Mouse (Mus musculus) midbrain, embryonic 11.5 days (tissue): ENCODE measurements around the gene Nt5c3. TPM values are rescaled to one million over a fixed set of nuclear protein-coding genes. Genes with fewer than 3 reads are reported as not detected.
A peak's percentile ranks its signal among the peaks of the same experiment; 100 is the strongest.

Experiments used
- ATAC-seq: fragments of 200-750 bp; cut with Nextera tagmentation; 2 replicates; pipeline ENCODE4 v1.8.0; 2017; ENCODE audit warnings: moderate TSS enrichment, moderate library complexity; ENCODE audit not compliant: low FRiP score
- DNase-seq: peaks from one replicate; pipeline ENCODE4 v3.0.0; 2015; ENCODE audit warnings: low spot score; ENCODE audit errors: missing footprints
- H3K27ac ChIP-seq: fragments of 300-500 bp; sonication (generic); 2 replicates; pipeline ENCODE4 v1.5.1; 2014; ENCODE audit warnings: low read depth, low read length
- H3K27me3 ChIP-seq: fragments of 300-500 bp; sonication (generic); 2 replicates; pipeline ENCODE4 v1.6.1; 2014; ENCODE audit warnings: mild to moderate bottlenecking, low read length, moderate library complexity, mixed read lengths; ENCODE audit not compliant: control insufficient read depth, insufficient read depth
- H3K36me3 ChIP-seq: fragments of 300-500 bp; sonication (generic); 2 replicates; pipeline ENCODE4 v1.6.1; 2014; ENCODE audit warnings: mild to moderate bottlenecking, low read length, moderate library complexity, mixed read lengths; ENCODE audit not compliant: control insufficient read depth, insufficient read depth
- H3K4me1 ChIP-seq: fragments of 300-500 bp; sonication (generic); 2 replicates; pipeline ENCODE4 v1.6.1; 2014; ENCODE audit warnings: low read length; ENCODE audit not compliant: control insufficient read depth, insufficient read depth
- H3K4me2 ChIP-seq: fragments of 300-500 bp; sonication (generic); 2 replicates; pipeline ENCODE4 v1.6.1; 2014; ENCODE audit warnings: mild to moderate bottlenecking, moderate library complexity
- H3K4me3 ChIP-seq: fragments of 300-500 bp; sonication (generic); 2 replicates; pipeline ENCODE4 v1.5.1; 2014; ENCODE audit warnings: low read depth, low read length
- H3K9ac ChIP-seq: fragments of 300-500 bp; sonication (generic); 2 replicates; pipeline ENCODE4 v1.6.1; 2014; ENCODE audit warnings: low read length
- H3K9me3 ChIP-seq: fragments of 300-500 bp; sonication (generic); 2 replicates; pipeline ENCODE4 v1.6.1; 2016; ENCODE audit warnings: low read length; ENCODE audit not compliant: control insufficient read depth
- WGBS: fragments of 180-500 bp; shearing (Covaris S2); extraction: QIAGEN DNeasy Blood & Tissue Kit; methylation state at CpG from one replicate; pipeline ENCODE4 v1.1.7; 2014; 5-methylcytosine and 5-hydroxymethylcytosine counted together
- polyA plus RNA-seq: library from polyadenylated mRNA; unstranded; fragments of >200 nt; fragmentation: Nextera tagmentation; extraction: Ambion mirVana; gene quantifications from 2 replicates; pipeline ENCODE4 v1.2.1, GENCODE M21; 2014

The Nt5c3 gene
- polyA plus RNA-seq, 1 experiment from 2014 or later, result 91.1 TPM

GRCm38 (mm10) chr6:56919330-56920044 is 4.2 kb downstream of the Nt5c3 start:
- WGBS, result 91% methylated on average over 7 of the region's 7 CpGs
- Histone ChIP-seq H3K4me2 (no peak overlapping the region), H3K4me3 (no peak overlapping the region), H3K9ac (no peak overlapping the region), H3K4me1 (no peaks in the 10 kb centered on the region), H3K27ac (no peak overlapping the region), H3K27me3 (no peaks in the 10 kb centered on the region), H3K36me3 (no peaks in the 10 kb centered on the region), H3K9me3 (no peaks in the 10 kb centered on the region)
- ATAC-seq (no peak), DNase-seq (no peak)

- WGBS, result 78% methylated on average over 12 of the region's 12 CpGs
- H3K36me3 ChIP-seq, result no peaks in the 10 kb centered on the region
- no peak overlapping the region; the same call in 1 of the 2 replicates for H3K27ac ChIP-seq
- no peak overlapping the region for H3K9ac ChIP-seq
- ATAC-seq (no peak), DNase-seq (no peak)
- no peaks in the 10 kb centered on the region for H3K9me3 ChIP-seq
- H3K4me2 ChIP-seq, result no peak overlapping the region
- H3K27me3 ChIP-seq, result no peaks in the 10 kb centered on the region
- no peak overlapping the region for H3K4me3 ChIP-seq
- H3K4me1 ChIP-seq, result no peaks in the 10 kb centered on the region
Observed at GRCm38 (mm10) chr6:56917578-56918368, 6.0 kb downstream of the Nt5c3 start.

GRCm38 (mm10) chr6:56916279-56916678 is 7.5 kb downstream of the Nt5c3 start:
- H3K4me3 ChIP-seq, result no peak overlapping the region
- WGBS, result 92% methylated on average over 2 of the region's 2 CpGs
- H3K27me3 ChIP-seq, result no peaks in the 10 kb centered on the region
- H3K27ac ChIP-seq, result no peak overlapping the region
- no peaks in the 10 kb centered on the region for H3K36me3 ChIP-seq
- H3K4me1 ChIP-seq, result no peaks in the 10 kb centered on the region
- no peak overlapping the region for H3K9ac ChIP-seq
- no peaks in the 10 kb centered on the region for H3K9me3 ChIP-seq
- DNase-seq (no peak), ATAC-seq (0 out of 2 replicates have a peak, but pooled peaks have one; percentile 24)
- no peak overlapping the region for H3K4me2 ChIP-seq

DNA sequence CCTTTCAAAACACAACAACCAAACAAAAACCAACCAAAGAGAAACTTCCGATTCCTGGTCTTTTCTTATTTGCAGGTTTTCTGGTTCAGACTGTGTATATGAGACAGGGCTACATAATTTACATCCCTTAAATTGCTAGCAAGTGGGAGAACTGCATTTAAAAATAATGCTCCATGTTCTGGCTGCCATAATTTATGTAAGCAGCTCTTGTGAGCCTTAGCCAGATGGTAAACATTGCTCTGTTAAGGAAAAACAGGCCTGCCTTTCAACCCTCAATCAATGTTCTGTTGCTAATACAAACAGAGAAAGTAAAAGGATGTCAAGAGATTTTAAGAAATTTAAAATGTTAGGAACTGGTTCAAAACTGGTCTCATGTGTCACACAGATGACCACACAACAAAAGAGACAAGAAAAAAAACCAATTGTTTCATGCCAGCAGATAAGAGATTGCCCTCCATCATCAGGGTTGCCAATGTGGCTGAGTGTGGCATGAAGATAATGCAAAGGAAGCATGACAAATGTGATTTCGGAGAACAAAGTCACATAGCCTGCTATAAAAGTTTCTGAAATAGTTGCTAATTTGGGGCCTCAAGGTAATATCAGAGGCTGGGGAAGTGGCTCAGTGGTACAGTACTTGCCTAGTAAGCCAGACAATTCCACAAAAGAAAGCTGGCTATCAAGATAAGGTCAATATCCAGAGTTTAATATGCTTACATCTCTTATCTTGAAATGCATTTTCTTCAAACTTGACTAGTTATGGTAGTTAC is 10.5 kb downstream of the Nt5c3 start:
- no peak for ATAC-seq
- no peaks in the 10 kb centered on the region for H3K4me1 ChIP-seq
- DNase-seq, result no peak
- H3K4me3 ChIP-seq, result no peak overlapping the region
- H3K9me3 ChIP-seq, result no peaks in the 10 kb centered on the region
- H3K4me2 ChIP-seq, result no peak overlapping the region
- no peak overlapping the region for H3K9ac ChIP-seq
- H3K36me3 ChIP-seq, result no peaks in the 10 kb centered on the region
- no peak overlapping the region for H3K27ac ChIP-seq
- H3K27me3 ChIP-seq, result no peaks in the 10 kb centered on the region
- WGBS, result 86% methylated on average over 2 of the region's 2 CpGs

DNA sequence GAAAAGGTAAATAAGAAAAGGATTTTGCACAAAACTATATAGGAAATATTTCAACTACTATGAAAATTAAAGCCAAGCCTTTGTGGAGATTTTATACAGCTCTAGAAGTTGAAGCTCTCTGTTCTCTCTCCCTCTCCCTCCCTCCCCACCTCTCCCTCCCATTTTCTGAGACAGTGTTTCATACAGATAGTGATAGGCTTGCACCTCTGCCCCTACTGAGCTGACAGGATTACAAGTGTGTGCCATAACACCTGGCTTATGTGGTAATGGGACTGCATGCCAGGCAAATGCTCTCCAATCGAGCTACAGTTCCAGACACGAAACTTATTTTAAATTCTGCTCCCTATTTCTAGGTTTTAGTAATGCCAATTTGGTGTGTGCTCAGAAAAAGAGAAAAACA is 12.8 kb downstream of the Nt5c3 start:
- Histone ChIP-seq H3K36me3 (no peaks in the 10 kb centered on the region), H3K4me1 (no peaks in the 10 kb centered on the region), H3K9me3 (no peaks in the 10 kb centered on the region), H3K27me3 (no peaks in the 10 kb centered on the region), H3K27ac (no peak overlapping the region), H3K9ac (no peak overlapping the region), H3K4me2 (no peak overlapping the region), H3K4me3 (no peak overlapping the region)
- 91% methylated on average over 2 of the region's 2 CpGs for WGBS
- DNase-seq, result no peak
- no peak for ATAC-seq

GRCm38 (mm10) chr6:56908912-56909311 is 14.8 kb downstream of the Nt5c3 start:
- H3K9me3 ChIP-seq, result no peaks in the 10 kb centered on the region
- no peak overlapping the region for H3K4me2 ChIP-seq
- H3K27ac ChIP-seq, result no peak overlapping the region
- H3K9ac ChIP-seq, result no peak overlapping the region
- ATAC-seq, result peak; percentile 58; the same call in 1 of the 2 replicates
- H3K4me3 ChIP-seq, result no peak overlapping the region
- WGBS, result 10% methylated on average over 4 of the region's 4 CpGs
- DNase-seq, result peak; percentile 83
- H3K36me3 ChIP-seq, result no peaks in the 10 kb centered on the region
- no peaks in the 10 kb centered on the region for H3K27me3 ChIP-seq
- no peaks in the 10 kb centered on the region for H3K4me1 ChIP-seq

- Histone ChIP-seq H3K4me3 (no peak overlapping the region), H3K4me1 (no peaks in the 10 kb centered on the region), H3K27ac (no peak overlapping the region), H3K27me3 (no peaks in the 10 kb centered on the region), H3K9ac (no peak overlapping the region), H3K36me3 (no peaks in the 10 kb centered on the region), H3K4me2 (no peak overlapping the region), H3K9me3 (no peaks in the 10 kb centered on the region)
- WGBS, result 90% methylated on average over 2 of the region's 2 CpGs
- DNase-seq (no peak), ATAC-seq (no peak)
Observed at GRCm38 (mm10) chr6:56908397-56908796, 15.3 kb downstream of the Nt5c3 start.

GRCm38 (mm10) chr6:56907973-56908372 is 15.8 kb downstream of the Nt5c3 start:
- H3K27me3 ChIP-seq, result no peaks in the 10 kb centered on the region
- no peak for DNase-seq
- 96% methylated on average over 3 of the region's 3 CpGs for whole genome bisulfite sequencing
- no peaks in the 10 kb centered on the region for H3K4me1 ChIP-seq
- no peak overlapping the region for H3K9ac ChIP-seq
- H3K9me3 ChIP-seq, result no peaks in the 10 kb centered on the region
- no peaks in the 10 kb centered on the region for H3K36me3 ChIP-seq
- no peak overlapping the region for H3K27ac ChIP-seq
- H3K4me2 ChIP-seq, result no peak overlapping the region
- no peak for ATAC-seq
- H3K4me3 ChIP-seq, result no peak overlapping the region
